Mouse (Mus musculus): ENCODE data around the gene Slc25a33.

Slc25a33 gene

GRCm38 (mm10) chr4:149794966-149795477 lies 20.9 kb upstream of the Slc25a33 start:
- DNase-seq (ENCODE audit: low read depth, low spot score) = no peak

GRCm38 (mm10) chr4:149794010-149794338 lies 19.9 kb upstream of the Slc25a33 start:
- DNase-seq (ENCODE audit: low read depth, low spot score) = peak; percentile 28

GRCm38 (mm10) chr4:149793156-149794009 lies 19.3 kb upstream of the Slc25a33 start:
- no peak for DNase-seq (ENCODE audit: low read depth, low spot score)

- no peak for DNase-seq (ENCODE audit: low read depth, low spot score)
These were observed 18.2 kb upstream of the Slc25a33 start for GRCm38 (mm10) chr4:149792159-149792800.

- DNase-seq (ENCODE audit: low read depth, low spot score) = no peak
These were observed 17.4 kb upstream of the Slc25a33 start for GRCm38 (mm10) chr4:149791470-149791869.

- DNase-seq (ENCODE audit: low read depth, low spot score) = no peak
These were observed 16.9 kb upstream of the Slc25a33 start for GRCm38 (mm10) chr4:149790969-149791368.

- no peak for DNase-seq (ENCODE audit: low read depth, low spot score)
These were observed 16.5 kb upstream of the Slc25a33 start for GRCm38 (mm10) chr4:149790546-149790945.

GRCm38 (mm10) chr4:149789421-149790194 lies 15.5 kb upstream of the Slc25a33 start:
- no peak for DNase-seq (ENCODE audit: low read depth, low spot score)

- no peak for DNase-seq (ENCODE audit: low read depth, low spot score)
These were observed 10.8 kb upstream of the Slc25a33 start for GRCm38 (mm10) chr4:149784901-149785300.

GRCm38 (mm10) chr4:149784371-149784770 lies 10.3 kb upstream of the Slc25a33 start:
- no peak for DNase-seq (ENCODE audit: low read depth, low spot score)

GRCm38 (mm10) chr4:149782975-149783374 lies 8.9 kb upstream of the Slc25a33 start:
- no peak for DNase-seq (ENCODE audit: low read depth, low spot score)

GRCm38 (mm10) chr4:149780565-149781356 lies 6.7 kb upstream of the Slc25a33 start:
- no peak for DNase-seq (ENCODE audit: low read depth, low spot score)

GRCm38 (mm10) chr4:149779966-149780365 lies 5.9 kb upstream of the Slc25a33 start:
- no peak for DNase-seq (ENCODE audit: low read depth, low spot score)

- DNase-seq (ENCODE audit: low read depth, low spot score) = no peak
These were observed 3.0 kb upstream of the Slc25a33 start for GRCm38 (mm10) chr4:149777126-149777525.

- DNase-seq (ENCODE audit: low read depth, low spot score) = no peak
These were observed 1.8 kb upstream of the Slc25a33 start for GRCm38 (mm10) chr4:149775760-149776362.

GRCm38 (mm10) chr4:149775330-149775729 lies 1.3 kb upstream of the Slc25a33 start:
- DNase-seq (ENCODE audit: low read depth, low spot score) = no peak

GRCm38 (mm10) chr4:149773408-149774093 lies 526 bp downstream of the Slc25a33 start:
- peak; percentile 18 for DNase-seq (ENCODE audit: low read depth, low spot score)

GRCm38 (mm10) chr4:149772394-149772793 lies 1.7 kb downstream of the Slc25a33 start:
- DNase-seq (ENCODE audit: low read depth, low spot score) = peak; percentile 71

GRCm38 (mm10) chr4:149765201-149765600 lies 8.9 kb downstream of the Slc25a33 start:
- DNase-seq (ENCODE audit: low read depth, low spot score) = no peak

- no peak for DNase-seq (ENCODE audit: low read depth, low spot score)
These were observed 10.7 kb downstream of the Slc25a33 start for GRCm38 (mm10) chr4:149763335-149763734.

Data from forelimb bud, embryonic 11.5 days (tissue).